Mouse (Mus musculus) thymus, adult 2 months (tissue): ENCODE measurements around the gene Ncoa7.

Experiments used
- CTCF ChIP-seq: fragments of 200-500 bp; IDR thresholded peaks from 2 replicates; pipeline ENCODE4 v1.5.1; 2012; ENCODE audit warnings: mild to moderate bottlenecking, control low read depth, low read length, moderate library complexity, borderline replicate concordance; ENCODE audit not compliant: control insufficient read depth, poor library complexity, insufficient read depth; ENCODE audit errors: extremely low read depth
- POLR2A ChIP-seq: fragments of 200-500 bp; IDR thresholded peaks from 2 replicates; pipeline ENCODE4 v1.6.1; 2012; ENCODE audit warnings: mild to moderate bottlenecking, low read length, control low read depth, moderate library complexity; ENCODE audit not compliant: control insufficient read depth, poor library complexity, insufficient read depth; ENCODE audit errors: extremely low read depth

GRCm38 (mm10) chr10:30716171-30716570 lies 87.0 kb downstream of the Ncoa7 start:
- TF ChIP-seq CTCF: no peak
- TF ChIP-seq POLR2A: no peak
